Mouse (Mus musculus): ENCODE data around the gene Ranbp17.

GRCm38 (mm10) chr11:33200764-33201625 lies 312.6 kb downstream of the Ranbp17 start:
- TF ChIP-seq GATA1 (IDR thresholded peaks at IDR 0.05; ENCODE audit: low read length) (no peak), TAL1 (IDR thresholded peaks at IDR 0.05; ENCODE audit: low read length) (no peak)
